Mouse (Mus musculus) monocyte, adult 2 months (primary cell): ENCODE results near the gene Rbx1.
"Not testable (repeated sequence)": the region's sequence is repeated elsewhere in the genome, so short reads cannot be mapped to it uniquely, and the experiment has no call there.

Experiments used
- DNase-seq, 2 experiments: peaks; one replicate each; pipeline ENCODE4 v3.0.0; 2022; ENCODE audit warnings: low spot score in 2 of 2, low read depth in 1 of 2

Gene Rbx1

GRCm38 (mm10) chr15:81465901-81466737, at the start of gene Rbx1:
Rbx1 (plus strand) TSS chr15:81466296.
- peak; percentile 99 for DNase-seq

GRCm38 (mm10) chr15:81416763-81417310, 49.3 kb upstream of the Rbx1 start:
- DNase-seq, result peak in 1 of 2 experiments; percentile 15

- DNase-seq, result no peak
Measured at GRCm38 (mm10) chr15:81418065-81418464, 48.0 kb upstream of the Rbx1 start.

GRCm38 (mm10) chr15:81421454-81421853, 44.6 kb upstream of the Rbx1 start:
- DNase-seq, result no peak

GRCm38 (mm10) chr15:81422156-81422681, 43.9 kb upstream of the Rbx1 start:
- no peak for DNase-seq

GRCm38 (mm10) chr15:81425311-81425710, 40.8 kb upstream of the Rbx1 start:
- no peak for DNase-seq

- no peak for DNase-seq
Measured at GRCm38 (mm10) chr15:81427947-81428346, 38.1 kb upstream of the Rbx1 start.

- DNase-seq, result no peak
Measured at GRCm38 (mm10) chr15:81431195-81431594, 34.9 kb upstream of the Rbx1 start.

- no peak for DNase-seq
Measured at GRCm38 (mm10) chr15:81438345-81438744, 27.8 kb upstream of the Rbx1 start.

- DNase-seq, result no peak
Measured at GRCm38 (mm10) chr15:81439236-81439635, 26.9 kb upstream of the Rbx1 start.

- DNase-seq, result peak; percentile 10 to 36
Measured at GRCm38 (mm10) chr15:81448463-81448862, 17.6 kb upstream of the Rbx1 start.

GRCm38 (mm10) chr15:81461523-81461922, 4.6 kb upstream of the Rbx1 start:
- no peak for DNase-seq

GRCm38 (mm10) chr15:81465016-81465660, 958 bp upstream of the Rbx1 start:
- DNase-seq, result no peak

- no peak for DNase-seq
Measured at GRCm38 (mm10) chr15:81466738-81467113, 630 bp downstream of the Rbx1 start.

- DNase-seq, result no peak
Measured at GRCm38 (mm10) chr15:81470735-81471134, 4.6 kb downstream of the Rbx1 start.

GRCm38 (mm10) chr15:81472256-81472655, 6.2 kb downstream of the Rbx1 start:
- DNase-seq, result no peak

GRCm38 (mm10) chr15:81475654-81476053, 9.6 kb downstream of the Rbx1 start:
- no peak for DNase-seq

- DNase-seq, result no peak
Measured at GRCm38 (mm10) chr15:81476597-81476996, 10.5 kb downstream of the Rbx1 start.

GRCm38 (mm10) chr15:81479446-81480213, 13.5 kb downstream of the Rbx1 start:
- DNase-seq, result no peak

- not testable (repeated sequence) for DNase-seq
Measured at GRCm38 (mm10) chr15:81480284-81480683, 14.2 kb downstream of the Rbx1 start.

GRCm38 (mm10) chr15:81480977-81481379, 14.9 kb downstream of the Rbx1 start:
- peak in 1 of 2 experiments; percentile 21 for DNase-seq
